Mouse (Mus musculus): ENCODE measurements at regions not wholly inside any gene's neighbourhood (a gene's known extent, or its start where the extent isn't known, plus 50 kb on each side); places are given as distances from the start of the nearest gene placed in this dataset.

GRCm38 (mm10) chr6:81724601-81725545, 198.6 kb upstream of the Gcfc2 start:
- no peak for ATAC-seq (ENCODE audit: low TSS enrichment)

DNA sequence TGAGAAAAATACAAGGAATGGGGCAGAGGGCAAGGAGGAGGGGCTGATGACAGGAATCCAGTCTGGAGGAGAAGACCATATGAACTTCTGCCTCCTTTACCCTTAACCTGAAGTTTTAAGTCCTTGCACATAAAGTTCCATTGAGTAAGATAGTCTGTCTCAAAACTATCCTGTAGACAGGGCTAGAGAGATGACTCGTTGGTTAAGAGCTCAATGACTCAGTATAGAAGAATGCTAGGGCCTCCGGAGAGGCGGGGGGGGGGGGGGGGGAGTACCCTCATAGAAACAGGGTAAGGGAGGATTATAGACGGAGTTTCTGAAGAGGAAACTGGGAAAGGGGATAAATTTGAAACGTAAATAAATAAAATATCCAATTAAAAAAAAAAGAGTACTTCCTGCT, 191.8 kb upstream of the Gcfc2 start:
- ATAC-seq (ENCODE audit: low TSS enrichment): no peak

DNA sequence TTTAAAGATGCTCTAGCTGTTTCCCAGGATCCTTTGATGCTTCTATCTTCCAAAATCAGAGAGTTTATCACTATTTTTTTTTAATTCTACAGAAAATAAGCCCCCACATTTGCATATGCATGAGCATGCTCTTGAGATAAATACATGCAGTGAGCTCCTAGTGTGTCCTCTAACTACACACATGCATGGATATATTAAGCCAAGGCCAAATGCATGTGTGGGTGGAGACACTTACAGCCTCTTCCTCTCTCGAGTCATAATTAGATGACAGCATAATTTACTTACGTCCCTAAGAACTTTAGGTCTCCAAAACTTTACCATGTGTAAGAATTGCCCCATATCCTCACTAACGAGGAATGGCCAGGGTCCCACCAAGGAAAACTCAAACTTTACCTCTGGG, 189.9 kb upstream of the Gcfc2 start:
- ATAC-seq (ENCODE audit: low TSS enrichment): peak; percentile 55; the same call in 1 of the 2 replicates

- ATAC-seq (ENCODE audit: low TSS enrichment): peak; percentile 96
These were observed 185.0 kb upstream of the Gcfc2 start for GRCm38 (mm10) chr6:81738466-81738865.

DNA sequence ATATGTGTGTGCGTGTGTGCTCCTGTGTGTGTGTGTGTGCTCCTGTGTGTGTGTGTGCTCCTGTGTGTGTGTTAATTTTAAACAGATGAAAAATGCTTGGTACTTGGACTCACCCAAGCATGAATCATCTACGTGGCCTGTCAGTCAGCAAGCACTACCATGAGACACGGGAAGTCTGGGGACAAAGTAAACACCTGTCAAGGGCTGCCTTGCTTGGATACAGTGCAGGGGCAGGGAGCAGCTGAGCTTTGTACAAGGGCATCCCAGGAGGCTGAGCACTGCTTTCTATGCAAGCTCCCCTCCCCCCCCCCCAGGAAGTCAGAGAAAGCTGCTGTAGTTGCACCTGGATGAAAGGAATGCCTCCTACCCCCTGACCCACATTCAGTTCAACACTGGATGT, 173.8 kb upstream of the Gcfc2 start:
- no peak for ATAC-seq (ENCODE audit: low TSS enrichment)

DNA sequence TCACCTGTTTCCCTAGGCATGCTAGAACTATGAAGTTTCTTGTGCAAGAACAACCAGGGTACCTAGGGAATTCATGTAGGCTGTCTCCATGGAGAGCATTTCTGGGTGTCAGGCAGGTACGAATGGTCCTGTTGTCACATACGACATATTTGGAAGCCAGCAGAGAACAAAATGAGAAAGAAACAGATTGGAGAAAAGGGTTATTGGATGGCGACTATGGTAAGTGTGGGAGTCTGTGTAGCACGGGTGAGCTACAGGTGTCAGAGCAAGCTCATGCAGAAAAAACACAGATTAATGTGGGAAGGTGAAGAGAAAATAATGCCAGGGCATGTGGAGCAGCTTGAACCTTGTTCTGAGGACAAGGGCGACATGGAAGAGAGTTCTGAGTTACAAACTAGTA, 171.8 kb upstream of the Gcfc2 start:
- no peak for ATAC-seq (ENCODE audit: low TSS enrichment)

DNA sequence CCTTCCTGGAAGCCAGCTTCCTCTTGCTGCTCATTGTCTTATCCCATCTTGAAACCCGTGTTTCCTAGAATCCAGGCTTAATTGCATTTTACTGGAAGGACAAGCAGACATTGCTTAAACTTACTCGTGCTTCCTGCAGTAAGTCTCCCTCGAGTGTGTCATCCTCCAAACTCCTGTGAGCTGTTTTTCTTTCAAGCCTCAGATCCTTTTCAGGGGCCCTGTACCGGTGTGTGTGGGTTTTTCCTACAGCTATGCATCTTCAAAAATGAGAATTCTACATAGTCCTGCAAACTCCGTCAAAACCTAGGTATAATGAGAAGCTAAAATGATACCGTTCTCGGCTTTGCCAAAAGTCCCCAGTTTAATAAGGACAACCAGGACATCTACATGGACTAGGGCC, 167.2 kb upstream of the Gcfc2 start:
- peak; percentile 53; the same call in 1 of the 2 replicates for ATAC-seq (ENCODE audit: low TSS enrichment)

DNA sequence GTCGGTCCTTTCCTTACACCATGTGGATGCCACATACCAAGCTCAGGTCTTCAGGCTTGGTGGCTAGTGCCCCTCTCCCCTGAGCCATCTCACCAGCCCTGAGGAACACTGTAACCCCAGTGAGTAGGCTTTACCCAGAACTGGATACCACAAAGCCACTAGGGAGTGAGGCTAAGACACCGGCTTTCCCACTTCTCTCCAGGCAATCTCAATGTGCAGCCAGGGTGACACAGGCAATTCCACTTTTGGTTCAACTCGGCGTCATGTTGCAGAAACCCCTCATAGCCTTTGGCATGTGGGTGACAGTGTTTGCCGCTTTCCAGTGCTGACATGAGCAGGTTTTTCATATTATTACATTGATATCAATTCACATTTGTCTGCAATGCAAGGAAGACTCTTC, 164.6 kb upstream of the Gcfc2 start:
- no peak for ATAC-seq (ENCODE audit: low TSS enrichment)

GRCm38 (mm10) chr6:81760181-81760580, 163.3 kb upstream of the Gcfc2 start:
- ATAC-seq (ENCODE audit: low TSS enrichment): peak; percentile 86

DNA sequence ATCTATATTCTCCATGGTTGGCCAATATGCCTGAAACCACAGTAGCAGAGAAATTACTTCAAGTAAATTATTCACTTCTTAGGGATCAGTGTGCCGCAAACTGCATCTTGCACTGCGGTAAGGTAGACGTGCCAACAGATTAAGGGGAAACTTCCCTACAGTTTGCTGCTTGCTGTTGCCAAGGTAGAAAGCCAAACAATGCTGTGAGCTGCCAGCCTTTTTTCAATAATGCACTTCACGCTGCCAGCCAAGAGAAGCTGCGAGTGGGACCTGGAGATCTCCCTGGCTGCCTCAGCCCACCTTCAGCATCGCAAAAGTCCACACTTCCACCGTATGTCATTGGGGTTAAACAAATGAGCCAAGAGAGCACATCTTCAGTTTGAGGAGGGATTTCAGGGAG, 157.6 kb upstream of the Gcfc2 start:
- no peak for ATAC-seq (ENCODE audit: low TSS enrichment)

- no peak for ATAC-seq (ENCODE audit: low TSS enrichment)
These were observed 156.7 kb upstream of the Gcfc2 start for GRCm38 (mm10) chr6:81766800-81767199.

- peak; percentile 81 for ATAC-seq (ENCODE audit: low TSS enrichment)
These were observed 154.6 kb upstream of the Gcfc2 start for GRCm38 (mm10) chr6:81768669-81769537.

GRCm38 (mm10) chr6:81770301-81770700, 153.2 kb upstream of the Gcfc2 start:
- no peak for ATAC-seq (ENCODE audit: low TSS enrichment)

DNA sequence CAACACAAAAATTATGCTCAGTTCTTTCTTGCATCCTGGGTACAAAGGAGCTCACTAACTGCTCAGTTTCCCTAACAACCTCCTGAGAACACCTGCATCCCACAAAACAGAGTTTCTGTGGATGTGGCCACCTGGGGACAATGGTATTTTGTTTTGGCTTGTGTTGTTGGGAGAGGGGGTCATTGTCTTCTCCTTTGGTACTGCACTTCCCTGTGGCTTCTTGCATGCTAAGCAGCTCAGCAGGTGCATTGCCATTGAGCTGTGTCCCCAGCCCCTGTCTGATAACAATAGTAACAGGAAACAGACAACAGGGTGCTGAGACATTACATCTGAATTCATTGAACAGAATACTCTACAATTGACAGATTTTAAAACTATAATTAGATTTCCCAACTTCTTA, 151.6 kb upstream of the Gcfc2 start:
- no peak for ATAC-seq (ENCODE audit: low TSS enrichment)

DNA sequence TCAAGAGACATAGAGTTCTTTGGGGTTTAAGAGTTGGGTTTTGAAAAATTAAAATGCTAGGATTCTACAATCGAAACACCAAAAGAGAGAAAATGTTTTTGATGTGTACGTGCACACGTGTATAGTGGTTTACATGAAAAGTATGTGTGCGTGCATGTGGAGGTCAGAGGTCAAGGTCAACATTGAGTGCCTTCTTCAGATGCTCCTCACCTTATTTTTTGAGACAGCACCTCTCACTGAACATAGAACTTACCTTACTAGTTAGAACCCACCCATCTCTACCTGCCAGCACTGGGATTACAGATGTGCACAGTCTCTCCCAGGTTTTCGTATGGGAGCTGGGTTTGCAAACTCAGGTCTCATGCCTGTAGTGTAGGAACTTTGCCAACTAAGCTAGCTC, 141.3 kb upstream of the Gcfc2 start:
- no peak for ATAC-seq (ENCODE audit: low TSS enrichment)

DNA sequence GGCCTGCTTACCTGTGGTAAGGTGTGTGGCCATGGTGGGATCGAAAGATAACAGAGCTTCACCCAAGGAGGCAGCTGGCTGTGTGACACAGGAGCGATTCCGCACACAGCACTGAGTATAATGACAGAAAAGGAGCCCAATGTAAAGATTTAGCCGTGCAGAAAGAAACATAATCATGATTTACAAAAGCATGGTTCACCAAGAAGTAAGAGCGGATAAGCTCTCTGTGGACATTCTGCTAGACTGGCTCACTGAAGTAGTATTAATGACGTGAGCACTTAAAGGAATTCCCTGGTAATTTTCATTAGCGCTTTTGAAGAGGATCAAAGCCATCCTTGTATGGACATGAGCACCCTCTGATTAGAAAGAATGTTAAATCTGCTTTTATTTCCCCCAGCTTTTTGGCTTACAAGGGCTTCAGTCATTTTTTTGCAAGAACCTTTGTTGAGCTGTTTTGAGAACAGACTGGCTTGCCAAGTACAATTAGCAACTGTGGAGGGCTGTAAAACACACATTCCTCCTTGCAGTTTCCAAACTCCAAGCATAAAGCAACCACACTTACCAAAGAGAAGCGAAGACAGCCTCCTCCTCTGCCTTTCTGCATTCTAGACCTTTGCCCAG, 140.5 kb upstream of the Gcfc2 start:
- ATAC-seq (ENCODE audit: low TSS enrichment): peak; percentile 98

GRCm38 (mm10) chr6:81795281-81795680, 128.2 kb upstream of the Gcfc2 start:
- ATAC-seq (ENCODE audit: low TSS enrichment): no peak

DNA sequence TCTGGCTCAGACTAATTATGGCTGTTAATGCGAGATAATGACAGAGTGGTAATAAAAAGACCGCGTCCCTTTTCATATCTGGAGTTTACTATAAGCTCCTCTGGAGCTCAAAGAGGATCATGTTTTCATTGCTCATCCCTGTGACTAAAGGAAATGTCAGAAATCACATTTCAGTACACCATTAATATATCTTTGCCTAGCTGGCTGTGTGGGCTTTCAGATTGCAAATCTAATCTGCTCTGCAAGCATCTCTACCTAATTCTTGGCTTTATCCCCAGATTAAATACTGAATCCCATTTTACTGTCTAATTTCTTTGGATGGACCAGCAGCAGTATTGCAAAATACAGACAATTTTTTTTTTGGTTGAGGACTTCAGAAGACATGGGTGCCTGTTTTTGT, 122.6 kb upstream of the Gcfc2 start:
- ATAC-seq (ENCODE audit: low TSS enrichment): no peak

GRCm38 (mm10) chr6:81801804-81802203, 121.7 kb upstream of the Gcfc2 start:
- ATAC-seq (ENCODE audit: low TSS enrichment): peak; percentile 82

GRCm38 (mm10) chr6:81805942-81806341, 117.5 kb upstream of the Gcfc2 start:
- ATAC-seq (ENCODE audit: low TSS enrichment): no peak

DNA sequence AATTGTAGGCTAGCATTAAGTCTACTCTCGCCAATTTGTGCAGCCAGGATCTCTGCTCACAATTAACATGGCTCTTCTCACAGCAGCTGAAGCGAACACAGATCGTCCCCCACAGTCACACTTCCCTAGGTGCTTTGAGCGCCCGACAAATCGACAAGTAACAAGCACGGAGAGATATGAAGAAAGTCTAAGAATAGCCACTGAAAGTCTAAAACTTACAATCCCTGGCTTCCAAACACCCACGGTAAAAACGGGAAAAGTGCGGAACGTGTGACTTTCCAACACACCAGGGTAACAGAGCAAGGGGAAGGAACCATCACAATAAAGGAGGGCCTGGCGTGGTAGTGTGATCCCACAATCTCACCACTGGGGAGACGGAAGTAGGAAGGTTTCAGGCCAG, 114.8 kb upstream of the Gcfc2 start:
- peak; percentile 86 for ATAC-seq (ENCODE audit: low TSS enrichment)
